Mouse (Mus musculus): ENCODE measurements around the gene 4930519P11Rik.

DNA sequence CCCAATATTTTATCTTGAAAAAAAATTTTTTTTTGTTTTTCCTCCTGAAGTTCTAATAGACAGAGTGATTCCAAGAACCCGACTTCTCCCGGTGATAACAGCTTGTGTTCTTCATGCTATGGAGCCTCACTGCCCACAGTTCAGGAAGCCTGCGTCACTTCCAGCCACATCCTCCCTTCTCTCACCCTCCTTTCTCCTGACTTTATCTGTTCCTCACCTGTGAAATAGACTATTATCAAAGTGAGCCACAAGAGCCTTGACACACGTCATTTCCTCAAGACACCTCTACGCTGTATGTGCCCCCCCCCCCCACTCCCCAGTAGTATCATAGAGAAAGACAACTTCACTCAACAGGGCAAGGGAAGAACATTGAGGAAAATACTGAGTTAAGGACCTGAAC is 2.4 kb upstream of the 4930519P11Rik start:
- no peak for TF ChIP-seq CTCF (IDR thresholded peaks at IDR 0.05; ENCODE audit: low read depth, low read length)
- TF ChIP-seq GATA1 (IDR thresholded peaks at IDR 0.05; ENCODE audit: borderline replicate concordance, low read length), result no peak
